Mouse (Mus musculus) liver, adult 2 months (tissue): Measurements from ENCODE around the gene Sorbs1. TPM values are rescaled to one million over a fixed set of nuclear protein-coding genes. Genes with fewer than 3 reads are reported as not detected.

Experiments
- DNase-seq: peaks from one replicate; pipeline ENCODE4 v3.0.0-alpha.2; 2011; ENCODE audit warnings: low read depth, low spot score; ENCODE audit errors: extremely low read depth
- H3K27ac ChIP-seq: fragments of 200-500 bp; replicated peaks from 2 replicates; pipeline ENCODE4 v1.5.1; 2012; ENCODE audit warnings: low read depth, mild to moderate bottlenecking, control low read depth, inconsistent platforms, low read length; ENCODE audit not compliant: insufficient read depth
- H3K27me3 ChIP-seq: fragments of 200-500 bp; 2 replicates; pipeline ENCODE4 v1.6.1; 2012; ENCODE audit warnings: mild to moderate bottlenecking, moderate library complexity, low read length, inconsistent platforms; ENCODE audit not compliant: control insufficient read depth, insufficient read depth
- H3K36me3 ChIP-seq: fragments of 200-500 bp; 2 replicates; pipeline ENCODE4 v1.6.1; 2012; ENCODE audit warnings: low read length, inconsistent platforms; ENCODE audit not compliant: control insufficient read depth, insufficient read depth
- H3K4me1 ChIP-seq: fragments of 200-500 bp; 2 replicates; pipeline ENCODE4 v1.6.1; 2011; ENCODE audit warnings: low read length; ENCODE audit not compliant: control insufficient read depth, insufficient read depth
- H3K4me3 ChIP-seq: fragments of 200-500 bp; 2 replicates; pipeline ENCODE4 v1.5.1; 2011; ENCODE audit warnings: low read depth, mild to moderate bottlenecking, control low read depth, low read length, moderate library complexity; ENCODE audit not compliant: insufficient read depth
- H3K79me2 ChIP-seq: fragments of 200-500 bp; 2 replicates; pipeline ENCODE4 v1.6.1; 2012; ENCODE audit warnings: inconsistent platforms, mild to moderate bottlenecking, low read length, moderate library complexity; ENCODE audit not compliant: control insufficient read depth, insufficient read depth
- H3K9ac ChIP-seq: fragments of 200-500 bp; 2 replicates; pipeline ENCODE4 v1.6.1; 2012; ENCODE audit warnings: low read depth, mild to moderate bottlenecking, control low read depth, inconsistent platforms, low read length
- CTCF ChIP-seq: fragments of 200-500 bp; IDR thresholded peaks from 2 replicates; pipeline ENCODE4 v1.5.1; 2011; ENCODE audit warnings: low read depth, low read length, control low read depth
- POLR2A ChIP-seq: fragments of 200-500 bp; IDR thresholded peaks from 2 replicates; pipeline ENCODE4 v1.6.1; 2011; ENCODE audit warnings: low read length, control low read depth; ENCODE audit not compliant: insufficient read depth; ENCODE audit errors: extremely low read depth
- WGBS: fragments of 180-500 bp; shearing (Covaris S2); methylation state at CpG from one replicate; pipeline ENCODE4 v1.1.7; 2018; 5-methylcytosine and 5-hydroxymethylcytosine counted together
- polyA plus RNA-seq: library from polyadenylated mRNA; depleted of rRNA; stranded (reverse); fragments of >200 nt; gene quantifications from 2 replicates; pipeline ENCODE4 v1.2.3, GENCODE M21; 2012
- total RNA-seq: library from RNA; depleted of rRNA; stranded (reverse); fragments of >200 nt; gene quantifications from 2 replicates; pipeline ENCODE4 v1.2.3, GENCODE M21; 2014

Sorbs1 gene
- total and polyA plus RNA-seq, 2 experiments, result 12.0 to 41.0 TPM

GRCm38 (mm10) chr19:40259485-40259884, 254.1 kb downstream of the Sorbs1 start:
- no peak overlapping the region for H3K9ac ChIP-seq
- WGBS, result 100% methylated on average over 1 of the region's 1 CpGs
- peaks cover 4% of the 10 kb centered on the region; the same call in 1 of the 2 replicates for H3K4me1 ChIP-seq
- H3K36me3 ChIP-seq, result 0 out of 2 replicates have a peak, but pooled peaks cover 1% of the 10 kb centered on the region
- no peak for DNase-seq
- H3K79me2 ChIP-seq, result peaks cover 23% of the 10 kb centered on the region
- no peak overlapping the region for H3K4me3 ChIP-seq
- TF ChIP-seq POLR2A (no peak), CTCF (no peak)
- no peak overlapping the region for H3K27ac ChIP-seq
- H3K27me3 ChIP-seq, result no peaks in the 10 kb centered on the region

DNA sequence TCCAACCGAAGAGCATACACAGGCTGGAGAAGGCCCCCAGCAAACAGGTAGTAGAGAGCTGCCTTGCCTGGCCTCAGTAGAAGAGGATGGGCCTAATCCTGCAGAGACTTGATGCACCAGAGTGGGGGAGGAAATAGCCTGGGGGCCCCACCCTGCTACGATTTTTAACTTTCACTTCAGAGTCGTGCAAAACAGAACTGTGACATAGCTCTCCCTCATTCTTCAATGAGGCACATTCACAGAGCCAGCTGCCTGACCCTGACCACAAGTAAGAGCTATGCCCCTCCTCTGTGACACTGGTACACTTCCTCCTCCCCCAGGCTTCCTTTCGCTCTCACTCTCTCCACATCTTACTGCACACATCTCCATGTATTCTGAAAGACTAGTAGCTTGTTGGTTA, 256.2 kb downstream of the Sorbs1 start:
- Histone ChIP-seq H3K27ac (peak overlapping the region; percentile 2; the same call in 1 of the 2 replicates), H3K9ac (no peak overlapping the region), H3K27me3 (no peaks in the 10 kb centered on the region), H3K79me2 (peaks cover 20% of the 10 kb centered on the region), H3K4me3 (no peak overlapping the region), H3K4me1 (peaks cover 4% of the 10 kb centered on the region; the same call in 1 of the 2 replicates), H3K36me3 (no peaks in the 10 kb centered on the region)
- TF ChIP-seq POLR2A, result no peak
- no peak for TF ChIP-seq CTCF
- 59% methylated on average over 4 of the region's 4 CpGs for WGBS
- no peak for DNase-seq

DNA sequence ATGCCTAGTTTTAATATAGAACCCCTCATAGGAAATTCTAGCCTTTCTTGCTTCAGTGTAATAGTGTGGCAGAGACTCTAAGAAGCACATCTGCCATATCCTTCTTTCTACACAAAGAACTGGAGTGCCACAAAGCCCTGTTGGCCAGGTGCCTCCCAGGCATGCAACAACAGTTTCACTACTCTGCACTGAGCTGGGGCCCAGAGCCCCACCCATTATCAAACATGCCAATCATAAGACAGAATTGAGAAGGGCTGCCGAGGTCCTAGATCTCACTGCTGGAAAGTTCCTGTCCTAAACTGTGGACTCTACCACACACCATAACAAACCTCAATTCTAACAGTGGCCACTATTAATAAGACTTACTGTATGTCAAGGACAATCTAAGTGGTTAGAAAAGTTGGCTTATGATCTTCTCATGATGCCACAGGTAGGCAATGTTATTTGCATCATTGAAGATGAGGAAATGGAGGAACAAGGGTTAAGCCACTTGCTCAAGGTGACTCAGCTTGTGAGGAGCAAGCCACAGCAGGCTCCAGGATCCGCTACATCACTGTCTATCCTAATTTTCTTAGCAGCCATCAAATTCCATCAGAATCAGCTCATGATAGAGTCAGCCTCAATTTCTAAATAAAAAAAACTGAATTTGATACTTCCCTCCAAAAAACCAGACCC, 257.1 kb downstream of the Sorbs1 start:
- H3K27me3 ChIP-seq, result no peaks in the 10 kb centered on the region
- TF ChIP-seq CTCF, result no peak
- TF ChIP-seq POLR2A, result no peak
- H3K27ac ChIP-seq, result no peak overlapping the region
- H3K79me2 ChIP-seq, result peaks cover 15% of the 10 kb centered on the region
- no peaks in the 10 kb centered on the region for H3K36me3 ChIP-seq
- no peak for DNase-seq
- 55% methylated on average over 2 of the region's 2 CpGs for WGBS
- peaks cover 3% of the 10 kb centered on the region; the same call in 1 of the 2 replicates for H3K4me1 ChIP-seq
- no peak overlapping the region for H3K4me3 ChIP-seq
- no peak overlapping the region for H3K9ac ChIP-seq

DNA sequence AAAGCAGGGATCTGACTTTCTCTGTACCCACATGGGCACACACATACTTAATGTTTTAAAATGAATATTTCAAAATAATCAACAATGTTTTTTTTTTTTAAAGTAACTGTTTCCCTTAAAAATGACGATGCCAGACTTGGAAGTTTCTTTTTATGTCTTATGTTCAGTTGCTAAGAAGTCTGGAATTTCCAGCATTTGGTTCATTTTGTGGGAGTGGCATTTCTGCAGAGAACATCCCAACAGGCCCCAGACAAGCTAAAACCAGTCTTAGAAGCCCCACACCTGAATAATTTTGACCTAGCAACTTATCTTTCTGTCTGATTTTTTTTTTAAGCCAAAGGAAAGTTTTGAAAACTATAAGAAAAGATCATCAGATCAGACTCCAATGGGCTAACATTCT, 258.0 kb downstream of the Sorbs1 start:
- no peak for DNase-seq
- Histone ChIP-seq H3K9ac (no peak overlapping the region), H3K4me1 (no peaks in the 10 kb centered on the region), H3K36me3 (peaks cover 6% of the 10 kb centered on the region), H3K79me2 (peaks cover 13% of the 10 kb centered on the region), H3K4me3 (no peak overlapping the region), H3K27ac (no peak overlapping the region), H3K27me3 (no peaks in the 10 kb centered on the region)
- TF ChIP-seq POLR2A (no peak), CTCF (no peak)
- WGBS, result 67% methylated on average over 1 of the region's 1 CpGs

DNA sequence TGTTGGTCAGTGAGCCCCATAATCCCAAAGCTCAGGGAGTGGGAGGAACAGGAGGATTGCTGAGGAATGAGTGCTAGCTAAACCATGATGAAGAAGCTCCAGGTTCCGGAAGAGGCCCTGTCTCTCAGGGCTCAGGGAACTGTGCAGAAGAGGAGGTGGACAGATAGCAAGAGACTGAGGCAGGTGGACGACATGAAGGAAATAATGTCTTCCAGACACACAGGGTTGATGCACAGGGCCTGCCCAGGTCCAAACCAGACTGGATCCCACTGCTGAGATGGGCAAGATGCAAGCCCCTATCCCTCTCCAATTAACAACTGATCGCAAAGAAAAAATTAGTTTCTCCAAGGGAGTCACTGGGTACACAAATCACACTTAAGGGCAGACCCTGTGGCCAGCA, 258.8 kb downstream of the Sorbs1 start:
- H3K27me3 ChIP-seq, result no peaks in the 10 kb centered on the region

GRCm38 (mm10) chr19:40253768-40254167, 259.8 kb downstream of the Sorbs1 start:
- H3K4me3 ChIP-seq, result no peak overlapping the region
- H3K27me3 ChIP-seq, result no peaks in the 10 kb centered on the region
- no peak overlapping the region for H3K9ac ChIP-seq
- H3K27ac ChIP-seq, result no peak overlapping the region
- WGBS, result 78% methylated on average over 13 of the region's 13 CpGs
- peaks cover 8% of the 10 kb centered on the region for H3K36me3 ChIP-seq
- TF ChIP-seq POLR2A, result no peak
- TF ChIP-seq CTCF, result no peak
- DNase-seq, result no peak
- H3K4me1 ChIP-seq, result no peaks in the 10 kb centered on the region
- peaks cover 5% of the 10 kb centered on the region; the same call in 1 of the 2 replicates for H3K79me2 ChIP-seq

More for the DNA sequence above, 258.8 kb downstream of the Sorbs1 start:
- no peak for DNase-seq
- Histone ChIP-seq H3K79me2 (peaks cover 5% of the 10 kb centered on the region; the same call in 1 of the 2 replicates), H3K27ac (no peak overlapping the region), H3K4me3 (no peak overlapping the region), H3K36me3 (peaks cover 8% of the 10 kb centered on the region), H3K4me1 (no peaks in the 10 kb centered on the region), H3K9ac (no peak overlapping the region)
- TF ChIP-seq CTCF (no peak), POLR2A (no peak)
- WGBS, result 95% methylated on average over 3 of the region's 3 CpGs
